ENCODE assay signal across 8 mouse cellular contexts in the genomic region with DNA sequence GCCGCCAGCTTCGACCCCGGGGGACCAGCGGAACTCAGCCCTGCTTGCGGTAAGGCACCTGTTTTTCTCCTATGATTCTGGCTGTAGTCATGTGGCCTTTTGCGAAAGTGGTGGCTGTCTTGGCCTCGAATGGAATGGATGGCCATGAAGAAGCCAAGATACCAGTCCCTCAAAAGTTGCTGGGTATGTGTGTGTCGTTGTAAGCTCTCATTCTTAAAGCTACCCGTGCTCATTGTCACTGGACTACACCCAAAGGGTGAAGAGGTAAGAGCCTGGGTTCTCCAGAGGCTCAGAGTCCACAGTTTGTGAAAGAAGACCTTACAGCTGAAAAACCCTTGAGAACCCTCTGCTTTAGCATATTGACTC. TPM values are rescaled to one million over a fixed set of nuclear protein-coding genes. Genes with fewer than 3 reads are reported as not detected.
DNase-seq lines count a peak whose midpoint lies in the region; ATAC-seq lines count a peak whose summit lies in the region.

No protein-coding gene starts in this region.

- H3K27ac ChIP-seq in heart, embryonic 13.5 days (replicated peaks), result peak overlapping the region; percentile 91
- peak overlapping the region; percentile 80 for H3K27ac ChIP-seq in hindbrain, embryonic 13.5 days
- H3K27ac ChIP-seq in midbrain, embryonic 12.5 days (replicated peaks), result peak overlapping the region; percentile 84; the same call in 1 of the 2 replicates

- no peak for DNase-seq in heart, adult 11 months
- peak; percentile 29 for DNase-seq in adipocyte (ENCODE audit: low spot score)
- no peak for DNase-seq in urinary bladder, postnatal 4 days (ENCODE audit: low spot score in 2 of 2)
- DNase-seq in right cerebral cortex, adult 18-20 months, result no peak
- no peak for DNase-seq in cerebellum, adult 11 months

- 18% methylated on average over 9 of the region's 9 CpGs for WGBS in heart, embryonic 13.5 days
- 18% methylated on average over 9 of the region's 9 CpGs for WGBS in hindbrain, embryonic 13.5 days
- 21% methylated on average over 9 of the region's 9 CpGs for WGBS in midbrain, embryonic 12.5 days

- peak overlapping the region; percentile 74 for H3K4me3 ChIP-seq in heart, embryonic 13.5 days
- H3K4me3 ChIP-seq in hindbrain, embryonic 13.5 days, result peak overlapping the region; percentile 66
- H3K4me3 ChIP-seq in midbrain, embryonic 12.5 days, result peak overlapping the region; percentile 55

- H3K9me3 ChIP-seq in heart, embryonic 13.5 days, result no peaks in the 10 kb centered on the region
- H3K9me3 ChIP-seq in hindbrain, embryonic 13.5 days, result no peaks in the 10 kb centered on the region
- H3K9me3 ChIP-seq in midbrain, embryonic 12.5 days, result no peaks in the 10 kb centered on the region

- H3K9ac ChIP-seq in heart, embryonic 13.5 days, result peak overlapping the region; percentile 89
- peak overlapping the region; percentile 82 for H3K9ac ChIP-seq in hindbrain, embryonic 13.5 days
- peak overlapping the region; percentile 68 for H3K9ac ChIP-seq in midbrain, embryonic 12.5 days (replicated peaks)

- no peak for ATAC-seq in heart, embryonic 13.5 days (ENCODE audit: extremely low read depth, insufficient number of reproducible peaks, low FRiP score, low TSS enrichment)
- ATAC-seq in hindbrain, embryonic 13.5 days (ENCODE audit: low FRiP score), result no peak
- ATAC-seq in midbrain, embryonic 12.5 days (ENCODE audit: low FRiP score, low read depth), result no peak

- H3K36me3 ChIP-seq in heart, embryonic 13.5 days, result no peaks in the 10 kb centered on the region
- H3K36me3 ChIP-seq in hindbrain, embryonic 13.5 days, result no peaks in the 10 kb centered on the region
- no peaks in the 10 kb centered on the region for H3K36me3 ChIP-seq in midbrain, embryonic 12.5 days

- no peaks in the 10 kb centered on the region for H3K27me3 ChIP-seq in heart, embryonic 13.5 days (replicated peaks)
- no peaks in the 10 kb centered on the region for H3K27me3 ChIP-seq in hindbrain, embryonic 13.5 days
- H3K27me3 ChIP-seq in midbrain, embryonic 12.5 days, result peaks cover 17% of the 10 kb centered on the region

- peak overlapping the region; percentile 97 for H3K4me2 ChIP-seq in heart, embryonic 13.5 days
- peak overlapping the region; percentile 94 for H3K4me2 ChIP-seq in hindbrain, embryonic 13.5 days
- peak overlapping the region; percentile 75 for H3K4me2 ChIP-seq in midbrain, embryonic 12.5 days (replicated peaks)

- H3K4me1 ChIP-seq in heart, embryonic 13.5 days, result peaks cover 59% of the 10 kb centered on the region
- peaks cover 66% of the 10 kb centered on the region for H3K4me1 ChIP-seq in hindbrain, embryonic 13.5 days (replicated peaks)
- peaks cover 59% of the 10 kb centered on the region for H3K4me1 ChIP-seq in midbrain, embryonic 12.5 days

RNA-seq across cellular contexts. Expression of gene Maml2, which starts 0.7 kb away (rescaled TPM):
- 9.5 and 9.8 TPM in 2 replicates for polyA plus RNA-seq in heart, embryonic 13.5 days (2015; fragmentation: Nextera tagmentation; extraction: Ambion mirVana)
- polyA plus RNA-seq in hindbrain, embryonic 13.5 days (2015; fragmentation: Nextera tagmentation; extraction: Ambion mirVana), result 11.3 and 11.4 TPM in 2 replicates
- polyA plus RNA-seq in midbrain, embryonic 12.5 days (2016; fragmentation: Nextera tagmentation; extraction: Ambion mirVana), result 12.5 and 12.8 TPM in 2 replicates

RNA-seq across cellular contexts. Expression of gene Ccdc82, which starts 51.7 kb away (rescaled TPM):
- 6.3 and 7.0 TPM in 2 replicates for polyA plus RNA-seq in heart, embryonic 13.5 days (2015; fragmentation: Nextera tagmentation; extraction: Ambion mirVana)
- polyA plus RNA-seq in hindbrain, embryonic 13.5 days (2015; fragmentation: Nextera tagmentation; extraction: Ambion mirVana), result 13.5 and 13.7 TPM in 2 replicates
- 15.8 and 16.9 TPM in 2 replicates for polyA plus RNA-seq in midbrain, embryonic 12.5 days (2016; fragmentation: Nextera tagmentation; extraction: Ambion mirVana)

RNA-seq across cellular contexts. Expression of gene Jrkl, which starts 52.9 kb away (rescaled TPM):
- 7.8 and 8.2 TPM in 2 replicates for polyA plus RNA-seq in heart, embryonic 13.5 days (2015; fragmentation: Nextera tagmentation; extraction: Ambion mirVana)
- 12.7 and 12.8 TPM in 2 replicates for polyA plus RNA-seq in hindbrain, embryonic 13.5 days (2015; fragmentation: Nextera tagmentation; extraction: Ambion mirVana)
- 12.8 and 14.0 TPM in 2 replicates for polyA plus RNA-seq in midbrain, embryonic 12.5 days (2016; fragmentation: Nextera tagmentation; extraction: Ambion mirVana)
